Mouse (Mus musculus) urinary bladder, postnatal 14 days (tissue): ENCODE measurements around the gene Arf5.

Experiments used
- DNase-seq: peaks from one replicate; pipeline ENCODE4 v3.0.0; 2021; ENCODE audit warnings: low spot score

Arf5 gene

DNA sequence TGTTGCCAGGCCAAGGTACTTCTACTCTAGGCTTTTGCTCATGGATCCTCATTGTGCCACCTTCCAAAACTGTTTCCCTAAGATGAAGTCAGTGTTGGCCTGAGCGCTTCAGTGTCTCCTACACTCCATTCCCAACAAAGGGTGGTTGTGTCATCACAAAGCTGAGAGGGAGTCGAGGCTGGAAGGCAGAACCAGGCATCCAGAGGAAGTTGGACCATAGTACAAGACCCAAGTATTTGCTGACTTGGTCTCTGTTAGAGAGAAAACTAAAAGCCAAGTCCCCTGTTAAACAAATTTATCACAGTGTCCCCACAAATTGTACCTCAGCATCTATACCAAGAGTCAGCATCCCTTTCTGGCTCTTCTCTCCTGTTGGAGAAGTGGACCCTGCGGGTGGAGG lies 4.9 kb downstream of the Arf5 start, which contains the start of gene Gcc1:
Gene Gcc1, minus strand, starts transcription at position 101 of the 400 bp plus-strand sequence.
- no peak for DNase-seq

DNA sequence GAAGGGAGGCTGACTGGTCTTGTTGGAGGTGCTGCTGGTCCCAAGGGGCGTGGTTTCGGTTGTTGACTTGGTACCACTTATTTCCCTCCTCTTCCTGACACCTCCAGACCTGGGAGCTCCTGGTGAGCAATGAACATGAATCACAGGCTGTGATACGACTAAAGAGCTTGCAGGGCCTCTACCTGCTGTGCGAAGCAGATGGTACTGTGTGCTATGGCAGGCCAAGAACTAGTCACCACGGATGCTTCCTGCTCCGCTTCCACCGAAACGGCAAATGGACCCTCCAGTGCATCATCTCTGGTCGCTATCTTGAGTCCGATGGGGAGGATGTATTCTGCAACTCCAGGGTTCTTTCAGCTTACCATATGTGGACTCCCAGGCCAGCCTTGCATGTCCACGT lies 6.5 kb downstream of the Arf5 start:
- no peak for DNase-seq

DNA sequence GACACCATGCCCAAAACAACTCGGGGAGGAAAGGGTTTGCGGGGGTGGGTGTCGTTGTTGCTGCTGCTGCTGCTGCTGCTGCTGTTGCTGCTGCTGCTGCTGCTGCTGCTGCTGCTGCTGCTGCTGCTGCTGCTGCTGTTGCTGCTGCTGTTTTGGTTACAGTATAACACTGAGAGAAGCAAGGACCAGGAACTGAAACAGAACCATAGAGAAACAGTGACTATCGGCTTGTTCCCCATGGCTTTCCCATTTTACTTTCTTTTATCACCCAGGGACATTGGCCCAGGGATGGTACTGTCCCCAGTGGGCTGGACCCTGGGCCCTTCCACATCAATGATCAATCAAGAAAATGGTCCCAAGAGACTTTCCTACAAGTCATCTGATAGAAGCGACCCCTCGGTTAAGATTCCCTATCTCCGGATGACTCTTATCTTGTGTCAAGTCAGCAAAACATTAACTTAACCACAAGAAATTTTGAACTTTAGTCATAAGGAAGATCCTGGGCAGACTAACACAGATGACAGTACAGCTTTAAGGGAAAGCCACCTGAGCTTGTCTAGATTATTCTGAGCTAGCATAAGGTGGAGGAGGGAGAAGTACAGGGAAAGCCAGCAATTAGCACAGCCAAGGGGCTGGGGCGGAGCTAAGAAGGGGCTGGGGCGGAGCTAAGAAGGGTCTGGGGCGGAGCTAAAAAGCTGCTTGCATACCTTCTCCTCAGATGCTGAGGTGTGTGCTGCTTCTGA lies 7.6 kb downstream of the Arf5 start:
- no peak for DNase-seq

DNA sequence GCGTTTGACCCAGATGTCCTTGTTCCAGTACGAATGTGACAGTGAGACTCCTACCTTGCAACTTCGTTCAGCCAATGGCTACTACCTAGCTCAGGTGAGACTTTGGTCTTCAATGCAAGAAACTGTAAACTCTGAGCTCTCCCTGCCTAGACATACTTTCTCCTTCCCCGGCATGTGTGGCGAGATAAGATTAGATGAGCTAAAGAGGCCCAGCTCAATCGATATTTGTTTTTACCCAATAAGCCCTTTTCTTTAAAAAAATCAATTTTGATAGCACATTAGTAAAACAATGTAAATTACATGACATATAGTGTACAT lies 8.1 kb downstream of the Arf5 start:
- DNase-seq: no peak

DNA sequence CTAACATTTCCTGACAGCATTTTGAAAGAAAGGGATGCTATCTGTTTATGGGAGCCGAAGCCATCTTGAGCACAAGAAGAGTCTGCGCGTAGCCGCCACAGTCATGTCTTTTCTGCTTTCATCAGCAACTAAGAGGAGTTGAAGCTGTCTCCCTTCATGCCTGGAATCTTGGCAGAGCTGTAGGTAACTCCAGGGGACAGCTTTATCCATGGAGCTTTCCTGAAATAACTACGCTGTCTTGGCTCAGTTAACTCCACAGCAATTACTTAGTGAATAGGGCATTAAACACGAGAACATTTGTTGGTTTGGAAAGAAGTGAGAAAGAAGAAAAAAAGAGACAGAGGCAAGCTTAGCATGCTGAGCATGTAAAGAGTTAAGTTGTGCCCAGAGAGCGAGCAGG lies 24.6 kb downstream of the Arf5 start:
- no peak for DNase-seq

DNA sequence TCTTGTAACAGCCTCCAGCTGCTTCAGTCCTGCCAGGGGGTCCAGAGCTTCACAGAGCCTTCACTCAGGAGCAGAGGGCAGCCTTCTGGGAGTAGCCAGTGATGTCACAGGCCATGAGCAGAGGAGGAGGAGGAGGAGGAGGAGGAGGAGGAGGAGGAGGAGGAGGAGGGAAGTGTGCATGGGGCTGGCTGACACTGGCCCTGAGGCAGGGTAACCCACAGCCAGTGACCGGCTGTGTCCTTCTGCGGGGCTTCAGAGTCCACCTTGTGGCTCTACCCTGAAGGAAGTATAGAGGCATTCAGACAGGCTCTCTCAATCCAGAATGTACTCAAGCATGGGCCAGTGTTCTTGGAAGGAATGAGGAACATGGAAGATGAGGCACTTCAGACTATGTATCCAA lies 25.9 kb downstream of the Arf5 start, which contains the start of gene Pax4:
Gene Pax4, minus strand, starts transcription at position 101 of the 400 bp plus-strand sequence.
- no peak for DNase-seq

DNA sequence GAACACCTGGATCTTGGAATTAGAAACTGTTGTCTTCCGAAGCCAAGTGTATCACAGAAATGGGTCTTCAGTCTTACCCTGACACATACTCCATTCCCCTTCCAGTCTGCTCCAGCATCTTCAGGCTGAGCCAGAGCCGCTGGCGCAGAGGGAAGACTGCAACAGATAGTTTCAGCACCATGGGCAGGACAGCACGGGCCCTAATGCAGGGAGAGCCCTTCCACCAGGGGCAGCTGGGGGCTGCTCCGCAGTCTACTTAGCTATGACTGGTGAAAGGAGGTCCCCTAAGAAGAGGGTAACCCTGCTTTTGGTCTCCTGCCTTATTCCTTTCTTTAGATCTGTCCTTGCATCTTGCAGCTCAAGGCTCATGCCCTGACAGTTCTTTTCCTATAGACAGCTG lies 27.1 kb downstream of the Arf5 start:
- no peak for DNase-seq

DNA sequence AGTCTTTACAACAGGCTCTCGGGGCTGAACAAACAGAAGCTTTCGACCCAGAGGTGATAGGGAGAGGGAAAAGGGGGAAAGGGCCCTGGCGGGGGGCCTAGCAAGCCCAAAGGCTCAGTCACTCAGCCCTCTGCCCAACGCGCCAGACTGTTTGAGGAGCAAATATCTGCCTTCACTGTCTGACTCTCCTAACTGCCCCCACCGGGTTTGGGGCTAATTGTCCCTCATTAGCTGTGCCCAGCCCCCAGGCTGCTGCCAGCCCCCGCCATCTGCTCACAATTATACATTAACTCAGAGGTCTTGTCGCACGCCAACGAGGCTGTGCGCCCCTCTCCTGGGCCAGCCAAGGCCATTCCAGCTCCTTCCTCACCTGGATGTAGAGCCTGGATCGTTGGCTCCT lies 27.6 kb downstream of the Arf5 start:
- no peak for DNase-seq

DNA sequence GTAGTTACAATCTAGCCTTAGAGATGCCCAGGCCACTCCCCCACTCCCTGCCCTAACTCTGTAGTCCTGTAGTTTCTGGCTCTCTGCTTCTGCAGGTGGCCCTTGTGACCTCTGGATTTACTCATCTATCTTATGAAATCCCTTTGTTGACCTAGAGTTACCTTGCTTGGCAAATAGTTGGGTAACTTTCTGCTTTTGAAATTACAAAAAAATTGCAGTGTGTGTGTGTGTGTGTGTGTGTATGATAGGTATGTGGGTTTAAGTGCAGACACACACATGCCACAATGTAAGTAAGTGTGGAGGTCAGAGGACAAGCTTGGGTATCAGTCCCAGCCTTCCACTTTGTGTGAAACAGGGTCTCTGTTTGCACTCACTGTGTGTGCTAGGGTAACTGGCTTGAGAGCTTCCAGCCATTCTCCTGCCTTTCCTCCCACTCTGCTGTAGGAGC lies 35.9 kb downstream of the Arf5 start:
- DNase-seq: no peak

DNA sequence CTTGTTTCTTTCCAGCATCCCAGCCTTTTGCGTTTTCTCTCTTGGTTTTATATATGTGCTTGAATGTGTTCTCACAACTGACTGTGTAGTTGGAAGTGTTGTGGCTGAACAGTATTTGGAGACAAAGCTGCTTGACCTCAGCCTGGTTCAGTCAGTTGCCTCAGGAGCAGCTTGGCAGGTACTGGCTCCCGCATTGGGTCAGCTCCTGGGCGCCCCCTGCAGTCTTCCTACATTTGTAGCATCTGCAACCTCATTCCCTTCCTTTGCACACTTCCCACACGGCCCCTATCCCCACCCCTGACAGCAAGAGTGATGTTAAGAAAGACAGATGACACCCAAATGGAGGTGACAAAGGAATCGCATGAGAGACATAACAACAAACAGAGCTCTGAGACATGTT lies 37.2 kb downstream of the Arf5 start:
- peak; percentile 72 for DNase-seq

DNA sequence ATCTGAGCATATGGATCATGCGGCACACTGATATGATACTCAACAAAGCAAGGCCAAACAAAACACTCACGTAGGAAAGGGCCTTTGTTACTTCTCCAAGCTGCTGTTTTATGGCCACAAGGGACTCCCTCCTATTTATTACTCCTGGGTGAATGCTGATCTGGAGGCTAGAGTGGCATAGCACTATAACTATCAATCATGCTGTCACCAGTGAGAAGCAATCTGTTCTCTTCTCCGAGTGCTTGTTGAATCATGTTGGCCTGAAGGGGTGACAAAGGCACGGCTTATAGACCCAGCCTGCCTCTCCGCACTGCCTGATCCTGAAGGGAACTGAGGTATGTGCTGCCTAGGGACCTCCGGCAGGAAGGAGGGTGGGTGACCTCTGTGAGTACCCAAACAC lies 41.3 kb downstream of the Arf5 start:
- DNase-seq: no peak

DNA sequence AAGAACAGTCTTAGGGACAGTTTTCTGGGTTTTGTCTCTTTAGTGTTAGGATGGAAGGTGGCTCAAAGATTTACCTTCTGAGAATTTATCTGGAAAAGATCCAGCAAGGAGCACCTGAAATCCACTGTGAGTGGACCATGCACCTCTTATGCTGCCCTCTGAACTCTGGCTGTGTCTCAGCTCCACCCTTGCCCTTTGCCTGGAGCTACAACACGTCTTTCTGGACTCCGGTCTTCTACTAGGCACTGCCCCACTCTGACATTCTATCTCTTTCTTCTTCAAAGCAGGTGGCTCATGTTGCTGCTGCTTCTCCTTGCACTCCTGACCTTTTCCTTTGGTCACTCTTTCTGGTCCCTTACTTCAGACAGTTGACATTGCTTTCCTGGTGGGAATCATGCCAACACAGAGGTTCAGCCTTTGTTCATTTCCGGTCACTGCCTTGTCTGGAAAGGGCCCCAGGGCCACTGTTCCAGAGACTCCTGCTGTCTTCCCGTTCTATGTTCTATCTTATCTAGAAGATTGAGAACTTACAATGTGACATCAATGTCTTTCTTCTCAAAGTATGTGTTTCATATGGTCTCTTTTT lies 46.8 kb downstream of the Arf5 start:
- DNase-seq: no peak

DNA sequence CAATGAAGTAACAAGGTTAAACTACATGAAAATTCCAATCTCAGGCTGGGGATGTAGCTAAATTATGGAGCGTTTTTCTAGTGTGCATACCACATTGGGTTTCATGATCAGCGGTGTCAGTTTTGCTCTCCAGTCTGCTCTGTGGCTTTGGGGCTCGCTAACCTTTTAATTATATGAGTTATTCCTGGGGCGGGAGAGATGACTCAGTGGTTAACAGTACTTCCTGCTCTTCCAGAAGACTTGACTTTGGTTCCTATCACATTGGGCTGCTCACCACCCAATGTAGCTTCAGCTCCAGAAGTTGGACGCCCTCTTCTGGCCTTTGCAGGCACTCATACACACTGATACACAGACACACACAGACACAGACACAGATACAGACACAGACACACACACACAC lies 47.3 kb downstream of the Arf5 start:
- no peak for DNase-seq

DNA sequence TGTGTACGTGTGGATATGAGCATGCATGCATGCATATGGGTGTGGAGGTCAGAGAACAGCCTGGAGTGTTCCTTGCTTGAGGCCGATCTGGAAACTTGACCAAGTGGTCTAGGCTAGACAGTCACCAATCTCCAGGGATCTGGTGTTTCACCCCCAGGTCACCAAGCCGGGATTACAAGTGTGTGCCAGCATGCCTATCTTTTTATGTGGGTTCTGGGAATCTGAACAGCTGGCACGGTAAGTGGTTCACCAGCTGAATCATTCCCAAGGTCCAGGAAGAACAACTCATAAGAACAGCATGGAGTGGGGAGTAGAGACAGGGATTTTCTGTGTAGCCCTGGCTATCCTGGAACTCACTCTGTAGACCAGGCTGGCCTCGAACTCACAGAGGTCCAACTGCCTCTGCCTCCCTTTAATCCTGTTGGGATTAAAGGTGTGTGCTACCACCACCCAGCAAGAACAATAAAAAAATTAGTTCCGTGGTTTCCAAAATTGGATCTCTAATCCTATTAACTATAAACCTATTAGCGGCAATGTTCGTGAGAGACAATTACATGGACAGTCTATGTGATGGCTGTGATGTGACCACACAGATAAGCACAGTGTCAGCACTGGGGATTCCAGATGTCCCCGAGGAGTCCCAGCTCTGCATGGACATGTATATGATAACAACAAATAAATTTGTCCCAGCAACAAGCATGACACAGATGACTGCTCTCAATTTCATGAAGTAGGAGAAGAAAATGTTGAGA lies 48.1 kb downstream of the Arf5 start:
- DNase-seq: no peak

DNA sequence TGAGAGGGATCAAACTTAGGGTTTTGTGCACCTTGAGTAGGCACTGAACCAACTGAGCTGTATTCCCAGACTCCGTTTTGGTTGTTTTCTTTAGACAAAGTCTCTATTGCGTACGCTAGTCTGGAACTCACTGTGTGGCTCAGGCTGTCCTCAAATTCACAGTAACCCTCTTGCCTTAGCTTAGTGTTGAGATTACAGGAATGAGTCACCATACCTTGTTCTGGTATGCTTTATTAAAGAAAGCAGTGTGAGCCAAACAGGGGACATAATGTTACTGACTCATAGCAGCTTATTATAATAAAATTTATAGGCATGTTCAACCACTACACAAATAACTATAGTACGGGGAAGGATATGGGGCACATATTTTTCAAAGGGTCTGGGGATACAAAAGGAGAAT lies 50.9 kb downstream of the Arf5 start:
- DNase-seq: no peak

DNA sequence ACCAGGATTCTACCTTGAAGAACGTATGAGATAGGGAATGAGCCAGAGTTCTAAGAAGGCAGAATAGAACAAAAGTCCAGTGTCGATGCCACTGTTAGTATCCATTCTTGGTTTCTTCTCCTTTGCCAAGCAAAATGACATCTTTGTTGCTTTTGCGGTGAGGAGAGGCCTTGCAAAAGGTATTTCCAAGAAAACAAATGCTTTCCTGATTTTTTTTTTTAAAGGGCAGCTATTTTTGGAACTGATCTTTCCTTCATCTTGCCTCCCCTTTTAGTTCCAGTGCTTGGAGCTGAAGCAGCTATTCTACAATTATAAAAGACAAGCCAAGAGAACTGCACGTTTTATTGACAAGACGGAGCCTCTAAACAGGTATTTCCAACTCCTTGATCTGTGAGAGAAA lies 51.5 kb downstream of the Arf5 start, which contains the start of gene Snd1:
Gene Snd1, plus strand, starts transcription at position 301 of the 400 bp plus-strand sequence.
- DNase-seq: no peak
